Comparison of ENCODE assay signal across 9 mouse cellular contexts in genomic region chr1:131351436-131351835, GRCm38 (mm10).
DNase-seq lines count a peak whose midpoint lies in the region; ATAC-seq lines count a peak whose summit lies in the region.
"Had no signal": no experiment of that assay in that cellular context is flagged by ENCODE, and none has a peak within 500 bp of the region (broad histone marks: within the 10 kb centered on the region; RNA-seq: fewer than 3 reads in every experiment).

No protein-coding gene starts in this region.

- H3K27me3 ChIP-seq in forebrain, embryonic 11.5 days (ENCODE audit: control insufficient read depth, insufficient read depth, low read length): no peaks in the 10 kb centered on the region
- H3K27me3 ChIP-seq in forebrain, embryonic 10.5 days (ENCODE audit: poor library complexity, severe bottlenecking): no peaks in the 10 kb centered on the region
- no peaks in the 10 kb centered on the region for H3K27me3 ChIP-seq in hindbrain, embryonic 12.5 days
- H3K27me3 ChIP-seq in midbrain, embryonic 13.5 days: no peaks in the 10 kb centered on the region
- H3K27me3 ChIP-seq: limb, embryonic 15.5 days had no signal

- H3K4me2 ChIP-seq in forebrain, embryonic 11.5 days (ENCODE audit: low read depth, low read length, severe bottlenecking): no peak overlapping the region
- no peak overlapping the region for H3K4me2 ChIP-seq in hindbrain, embryonic 12.5 days (replicated peaks)
- H3K4me2 ChIP-seq in midbrain, embryonic 13.5 days (replicated peaks): no peak overlapping the region
- H3K4me2 ChIP-seq: limb, embryonic 15.5 days had no signal

- ATAC-seq in forebrain, embryonic 11.5 days (replicated peaks; ENCODE audit: low FRiP score): peak; percentile 64
- ATAC-seq in hindbrain, embryonic 12.5 days (ENCODE audit: low FRiP score): peak; percentile 83
- peak; percentile 94 for ATAC-seq in midbrain, embryonic 13.5 days

- no peaks in the 10 kb centered on the region; the same call in 1 of the 2 replicates for H3K36me3 ChIP-seq in forebrain, embryonic 11.5 days (ENCODE audit: control insufficient read depth, insufficient read depth, low read length)
- peaks cover 74% of the 10 kb centered on the region for H3K36me3 ChIP-seq in forebrain, embryonic 10.5 days (replicated peaks)
- H3K36me3 ChIP-seq in hindbrain, embryonic 12.5 days: peaks cover 34% of the 10 kb centered on the region
- peaks cover 31% of the 10 kb centered on the region for H3K36me3 ChIP-seq in midbrain, embryonic 13.5 days

- no peak overlapping the region for H3K4me3 ChIP-seq in forebrain, embryonic 11.5 days (ENCODE audit: low read depth, low read length)
- H3K4me3 ChIP-seq in forebrain, embryonic 10.5 days: no peak overlapping the region
- H3K4me3 ChIP-seq in hindbrain, embryonic 12.5 days: no peak overlapping the region
- no peak overlapping the region for H3K4me3 ChIP-seq in midbrain, embryonic 13.5 days (replicated peaks)
- H3K4me3 ChIP-seq: limb, embryonic 15.5 days had no signal

- 64% methylated on average over 2 of the region's 2 CpGs for WGBS in forebrain, embryonic 11.5 days
- WGBS in forebrain, embryonic 10.5 days: 84% methylated on average over 2 of the region's 2 CpGs
- 69% methylated on average over 2 of the region's 2 CpGs for WGBS in hindbrain, embryonic 12.5 days
- WGBS in midbrain, embryonic 13.5 days: 25% methylated on average over 2 of the region's 2 CpGs

- no peaks in the 10 kb centered on the region for H3K4me1 ChIP-seq in forebrain, embryonic 11.5 days (replicated peaks; ENCODE audit: control insufficient read depth, insufficient read depth, low read length)
- H3K4me1 ChIP-seq in forebrain, embryonic 10.5 days: 0 out of 2 replicates have a peak, but pooled peaks cover 6% of the 10 kb centered on the region
- no peaks in the 10 kb centered on the region for H3K4me1 ChIP-seq in hindbrain, embryonic 12.5 days
- peaks cover 12% of the 10 kb centered on the region; the same call in 1 of the 2 replicates for H3K4me1 ChIP-seq in midbrain, embryonic 13.5 days (replicated peaks)

- no peak overlapping the region for H3K9ac ChIP-seq in forebrain, embryonic 11.5 days (ENCODE audit: low read length)
- H3K9ac ChIP-seq in hindbrain, embryonic 12.5 days: no peak overlapping the region
- no peak overlapping the region; the same call in 1 of the 2 replicates for H3K9ac ChIP-seq in midbrain, embryonic 13.5 days (replicated peaks)
- H3K9ac ChIP-seq: limb, embryonic 15.5 days had no signal

- no peak for DNase-seq in forebrain, embryonic 11.5 days (ENCODE audit: low spot score)
- DNase-seq in forebrain, embryonic 10.5 days (ENCODE audit: extremely low spot score, low spot score): no peak
- peak; percentile 82 for DNase-seq in cerebellum, adult 11 months
- no peak for DNase-seq in urinary bladder, adult 18-20 months (ENCODE audit: low spot score in 2 of 2)
- no peak for DNase-seq in spleen, postnatal 36 days (ENCODE audit: low spot score in 2 of 2)
- no peak for DNase-seq in urinary bladder, postnatal 36 days (ENCODE audit: low spot score in 2 of 2)

- H3K9me3 ChIP-seq in forebrain, embryonic 11.5 days (ENCODE audit: control insufficient read depth, low read length): no peaks in the 10 kb centered on the region
- H3K9me3 ChIP-seq in forebrain, embryonic 10.5 days: no peaks in the 10 kb centered on the region
- H3K9me3 ChIP-seq in hindbrain, embryonic 12.5 days (replicated peaks): no peaks in the 10 kb centered on the region
- no peaks in the 10 kb centered on the region for H3K9me3 ChIP-seq in midbrain, embryonic 13.5 days
- H3K9me3 ChIP-seq: limb, embryonic 15.5 days had no signal

- no peak overlapping the region for H3K27ac ChIP-seq in forebrain, embryonic 11.5 days (ENCODE audit: low read depth, low read length)
- H3K27ac ChIP-seq in forebrain, embryonic 10.5 days: no peak overlapping the region; the same call in 1 of the 2 replicates
- no peak overlapping the region for H3K27ac ChIP-seq in hindbrain, embryonic 12.5 days
- H3K27ac ChIP-seq in midbrain, embryonic 13.5 days: peak overlapping the region; percentile 48
- H3K27ac ChIP-seq: limb, embryonic 15.5 days had no signal
